Comparison of ENCODE assay signal across 10 mouse cellular contexts in the genomic region with DNA sequence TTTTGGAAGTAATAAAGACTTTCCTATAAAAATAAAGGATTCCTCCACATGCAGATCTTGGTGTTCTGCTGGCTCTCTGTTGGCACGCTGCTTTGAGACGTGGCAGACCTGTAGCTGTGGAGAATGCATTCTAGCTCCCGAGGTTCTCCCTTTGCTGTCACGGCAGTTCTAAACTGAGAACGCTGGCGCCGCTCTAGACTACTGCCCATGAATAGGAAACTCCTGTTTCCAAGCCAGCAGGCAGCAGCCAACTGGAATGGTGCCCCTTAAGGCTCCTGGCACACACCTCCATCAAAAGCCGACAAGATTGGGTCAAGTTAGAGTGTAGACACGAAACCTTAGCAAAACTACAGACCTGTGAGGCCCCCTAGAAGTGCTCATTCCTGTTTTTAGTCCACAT. TPM values are rescaled to one million over a fixed set of nuclear protein-coding genes. Genes with fewer than 3 reads are reported as not detected.
DNase-seq lines count a peak whose midpoint lies in the region; ATAC-seq lines count a peak whose summit lies in the region.
"Had no signal": no experiment of that assay in that cellular context is flagged by ENCODE, and none has a peak within 500 bp of the region (broad histone marks: within the 10 kb centered on the region; RNA-seq: fewer than 3 reads in every experiment).

No protein-coding gene starts in this region.

- peak; percentile 95 for DNase-seq in heart, adult 11 months
- no peak for DNase-seq in heart, embryonic 10.5 days (ENCODE audit: low spot score)
- peak; percentile 48 for DNase-seq in right cerebral cortex, adult 18-20 months
- no peak for DNase-seq in right cerebral cortex, postnatal 4 days
- DNase-seq in heart, postnatal 25 days (ENCODE audit: low spot score) = peak; percentile 13
- peak; percentile 36 for DNase-seq in skeletal muscle tissue, adult 2 months (ENCODE audit: low read depth, low spot score)
- no peak for DNase-seq in retina, postnatal 1 day

- no peak overlapping the region for H3K27ac ChIP-seq in heart, embryonic 10.5 days
- H3K27ac ChIP-seq: liver, embryonic 14.5 days; midbrain, embryonic 10.5 days had no signal

- H3K4me1 ChIP-seq in heart, embryonic 10.5 days = peaks cover 7% of the 10 kb centered on the region; the same call in 1 of the 2 replicates

- H3K27me3 ChIP-seq in heart, embryonic 10.5 days (ENCODE audit: insufficient read depth, poor library complexity, severe bottlenecking) = no peaks in the 10 kb centered on the region

- peaks cover 10% of the 10 kb centered on the region for H3K36me3 ChIP-seq in heart, embryonic 10.5 days

- intact Hi-C loops in heart, postnatal 25 days (cut with DNase I) = no loop called here

- WGBS in heart, embryonic 10.5 days = 91% methylated on average over 9 of the region's 9 CpGs

- ATAC-seq in granulocyte monocyte progenitor cell, adult 5-6 weeks (replicated peaks; ENCODE audit: poor library complexity, severe bottlenecking) = no peak

- H3K4me3 ChIP-seq in heart, embryonic 10.5 days = no peak overlapping the region
- H3K4me3 ChIP-seq: midbrain, embryonic 10.5 days had no signal

- H3K9me3 ChIP-seq in heart, embryonic 10.5 days = no peaks in the 10 kb centered on the region
- H3K9me3 ChIP-seq: midbrain, embryonic 10.5 days had no signal

RNA-seq across cellular contexts. Expression of a gene that starts 10.8 kb away (rescaled TPM):
- polyA plus RNA-seq in heart, embryonic 10.5 days (2016; fragmentation: Nextera tagmentation; extraction: Ambion mirVana) = 45.2 and 53.8 TPM in 2 replicates
- total RNA-seq in heart, postnatal 25 days (2021) = 10 to 100 TPM; 39.6 to 43.9 TPM
- total RNA-seq in granulocyte monocyte progenitor cell, adult 5-6 weeks (2014; fragmentation: Nextera tagmentation) = 38.3 and 52.1 TPM in 2 replicates
- total RNA-seq in granulocyte monocyte progenitor cell, adult 5-6 weeks (2017) = 23.1 and 29.3 TPM in 2 replicates

RNA-seq across cellular contexts. Expression of a gene that starts 37.7 kb away (rescaled TPM):
- 0.06 TPM in 1 of 2 replicates, not detected in the other for polyA plus RNA-seq in heart, embryonic 10.5 days (2016; fragmentation: Nextera tagmentation; extraction: Ambion mirVana)
- under 1 TPM; 0.48 to 0.62 TPM for total RNA-seq in heart, postnatal 25 days (2021)
- total RNA-seq in granulocyte monocyte progenitor cell, adult 5-6 weeks (2014; fragmentation: Nextera tagmentation) = not detected in 2 replicates
- total RNA-seq in granulocyte monocyte progenitor cell, adult 5-6 weeks (2017) = not detected in 2 replicates

RNA-seq across cellular contexts. Expression of a gene that starts 38.4 kb away (rescaled TPM):
- polyA plus RNA-seq in heart, embryonic 10.5 days (2016; fragmentation: Nextera tagmentation; extraction: Ambion mirVana) = 162 and 216 TPM in 2 replicates
- total RNA-seq in heart, postnatal 25 days (2021) = 10 to 100 TPM; 72.5 to 75.1 TPM
- total RNA-seq in granulocyte monocyte progenitor cell, adult 5-6 weeks (2014; fragmentation: Nextera tagmentation) = 201 and 231 TPM in 2 replicates
- 193 and 209 TPM in 2 replicates for total RNA-seq in granulocyte monocyte progenitor cell, adult 5-6 weeks (2017)

RNA-seq across cellular contexts. Expression of a gene that starts 38.5 kb away (rescaled TPM):
- polyA plus RNA-seq in heart, embryonic 10.5 days (2016; fragmentation: Nextera tagmentation; extraction: Ambion mirVana) = 438 and 483 TPM in 2 replicates
- 100 to 1,000 TPM; 322 to 323 TPM for total RNA-seq in heart, postnatal 25 days (2021)
- total RNA-seq in granulocyte monocyte progenitor cell, adult 5-6 weeks (2014; fragmentation: Nextera tagmentation) = 310 and 315 TPM in 2 replicates
- total RNA-seq in granulocyte monocyte progenitor cell, adult 5-6 weeks (2017) = 320 and 326 TPM in 2 replicates

Comparison
In these comparisons a context has a peak if more than half of its experiments do, and no peak if none do; other contexts are left out.
1. DNase-seq: peak in heart, adult 11 months (single experiment), right cerebral cortex, adult 18-20 months (single experiment), heart, postnatal 25 days (single experiment) and skeletal muscle tissue, adult 2 months (single experiment); none in heart, embryonic 10.5 days (single experiment), right cerebral cortex, postnatal 4 days (single experiment) and retina, postnatal 1 day (single experiment).